Mouse (Mus musculus) lung, adult 2 months (tissue): ENCODE results near the gene Usb1.

Experiments used
- CTCF ChIP-seq: fragments of 200-500 bp; IDR thresholded peaks from 2 replicates; pipeline ENCODE4 v1.5.1; 2011; ENCODE audit warnings: mild to moderate bottlenecking, low read length, control low read depth; ENCODE audit not compliant: insufficient read depth
- POLR2A ChIP-seq: fragments of 200-500 bp; IDR thresholded peaks from 2 replicates; pipeline ENCODE4 v1.6.1; 2011; ENCODE audit warnings: low read depth, mild to moderate bottlenecking, control low read depth, low read length, borderline replicate concordance; ENCODE audit errors: extremely low read depth

DNA sequence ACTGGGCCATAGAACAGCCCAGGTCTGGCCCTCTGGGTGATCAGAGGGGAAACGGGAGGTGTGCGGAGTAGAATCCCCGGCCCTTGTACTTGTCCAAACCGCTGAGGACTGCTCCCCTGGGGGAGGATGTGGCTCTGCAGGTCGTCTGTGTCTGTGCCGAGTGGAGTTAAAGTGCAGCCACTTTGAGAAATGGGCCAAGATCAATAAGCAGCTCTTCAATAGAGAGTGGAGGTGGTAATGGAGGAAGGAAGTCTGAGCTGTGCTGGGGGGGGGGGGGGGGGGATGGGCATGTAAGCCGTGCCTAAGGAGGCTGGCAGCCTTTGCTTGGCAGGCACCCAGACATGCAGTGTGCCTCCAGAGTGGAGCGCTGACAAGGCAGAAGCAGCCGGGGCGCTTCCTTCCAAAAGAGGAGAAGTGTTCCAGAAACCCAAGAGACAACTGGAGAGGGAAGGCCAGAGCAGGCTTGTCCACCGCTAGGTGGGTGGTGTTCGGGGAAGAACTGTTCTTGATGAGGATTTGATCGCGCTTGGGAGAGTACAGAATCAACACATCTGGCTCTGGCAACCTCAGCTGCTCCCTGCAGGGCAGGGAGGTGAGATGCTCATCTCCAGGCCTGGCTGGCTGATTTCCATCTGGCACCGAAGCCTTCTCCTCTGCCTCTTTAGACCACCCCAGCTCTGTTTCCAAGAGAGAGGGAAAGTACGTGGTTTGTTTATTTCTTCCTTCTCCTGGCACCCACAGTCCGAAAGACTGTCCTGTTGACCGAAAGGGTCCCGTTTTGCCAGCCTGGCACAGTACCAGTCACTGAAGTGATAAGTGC is 16.9 kb downstream of the Usb1 start:
- TF ChIP-seq POLR2A = peak; percentile 26; the same call in 1 of the 2 replicates
- no peak for TF ChIP-seq CTCF
